Mouse (Mus musculus): ENCODE measurements around the gene Il18.
A peak's percentile ranks its signal among the peaks of the same experiment; 100 is the strongest.

DNA sequence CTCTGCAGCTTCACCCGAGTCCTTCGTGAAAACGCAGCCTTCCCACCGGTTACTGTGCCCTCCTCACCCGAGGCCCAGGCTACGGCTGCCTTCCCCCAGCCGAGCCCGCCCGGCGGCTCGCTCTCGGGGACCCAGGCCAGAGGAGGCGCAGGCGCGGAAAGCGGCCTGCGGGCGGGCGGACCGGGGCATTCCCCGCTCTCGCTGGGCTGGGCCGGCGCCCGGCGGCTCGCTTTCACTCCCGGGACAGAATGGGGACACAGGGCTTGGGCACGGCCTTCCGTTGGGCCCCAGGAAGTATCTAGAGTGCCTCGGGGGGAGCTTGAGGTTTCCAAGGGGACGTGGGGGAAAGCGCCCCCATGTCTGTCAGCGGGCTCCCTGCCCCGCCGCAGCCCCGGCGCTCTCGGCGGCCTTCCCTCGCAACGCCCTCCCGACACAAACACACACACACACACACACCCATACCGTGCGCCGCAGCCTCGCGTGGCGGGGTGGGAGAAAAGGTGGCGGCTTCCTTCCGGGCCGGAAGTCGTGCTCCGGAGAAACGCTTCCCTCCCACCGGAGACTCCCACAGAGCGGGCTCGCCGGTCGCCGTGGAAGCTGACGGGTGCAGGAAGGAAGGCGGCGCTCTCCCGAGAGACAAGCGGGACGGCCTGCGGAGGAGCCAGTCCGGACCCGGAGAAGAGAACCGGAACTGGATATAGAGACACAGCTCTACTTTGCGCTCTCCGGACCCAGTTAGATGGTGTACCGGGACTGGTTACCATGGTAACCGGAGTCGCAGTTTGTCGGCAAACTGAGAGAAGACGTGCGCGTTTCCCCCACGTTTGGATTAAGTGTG, 62.4 kb downstream of the Il18 start, which contains the start of the genes Pih1d2 and Nkapd1:
- TF ChIP-seq CTCF (IDR thresholded peaks at IDR 0.05; ENCODE audit: borderline replicate concordance, extremely low read depth, insufficient read depth, insufficient read length) (no peak), POLR2A (IDR thresholded peaks at IDR 0.05; ENCODE audit: borderline replicate concordance, extremely low read depth, insufficient read depth, insufficient read length, poor library complexity, severe bottlenecking) (peak; percentile 31; the same call in 1 of the 2 replicates)

Measured in brain, embryonic 14.5 days (tissue).